Mouse (Mus musculus) heart, embryonic 13.5 days (tissue): ENCODE results near the gene Shbg. TPM values are rescaled to one million over a fixed set of nuclear protein-coding genes. Genes with fewer than 3 reads are reported as not detected.

Experiments
- ATAC-seq: fragments of 200-750 bp; cut with Nextera tagmentation; 2 replicates; pipeline ENCODE4 v1.8.0; 2017; ENCODE audit warnings: moderate TSS enrichment; ENCODE audit not compliant: insufficient number of reproducible peaks, low FRiP score, low TSS enrichment; ENCODE audit errors: extremely low read depth
- H3K27ac ChIP-seq: fragments of 300-500 bp; sonication (generic); replicated peaks from 2 replicates; pipeline ENCODE4 v1.5.1; 2015; ENCODE audit warnings: moderate library complexity, mild to moderate bottlenecking, inconsistent platforms
- H3K27me3 ChIP-seq: fragments of 300-500 bp; sonication (generic); replicated peaks from 2 replicates; pipeline ENCODE4 v1.6.1; 2015; ENCODE audit warnings: mild to moderate bottlenecking, inconsistent platforms
- H3K36me3 ChIP-seq: fragments of 300-500 bp; sonication (generic); 2 replicates; pipeline ENCODE4 v1.6.1; 2015; ENCODE audit warnings: mild to moderate bottlenecking, inconsistent platforms
- H3K4me1 ChIP-seq: fragments of 300-500 bp; sonication (generic); 2 replicates; pipeline ENCODE4 v1.6.1; 2015; ENCODE audit warnings: inconsistent platforms
- H3K4me2 ChIP-seq: fragments of 300-500 bp; sonication (generic); 2 replicates; pipeline ENCODE4 v1.6.1; 2015; ENCODE audit warnings: inconsistent platforms, mild to moderate bottlenecking, moderate library complexity
- H3K4me3 ChIP-seq: fragments of 300-500 bp; sonication (generic); 2 replicates; pipeline ENCODE4 v1.5.1; 2015; ENCODE audit warnings: moderate library complexity, mild to moderate bottlenecking, inconsistent platforms
- H3K9ac ChIP-seq: fragments of 300-500 bp; sonication (generic); 2 replicates; pipeline ENCODE4 v1.6.1; 2015; ENCODE audit warnings: inconsistent platforms, mild to moderate bottlenecking, moderate library complexity
- H3K9me3 ChIP-seq: fragments of 300-500 bp; sonication (generic); 2 replicates; pipeline ENCODE4 v1.6.1; 2016; ENCODE audit warnings: inconsistent platforms
- WGBS: fragments of 180-500 bp; shearing (Covaris S2); methylation state at CpG from one replicate; pipeline ENCODE4 v1.1.7; 2015; ENCODE audit warnings: mixed read lengths; 5-methylcytosine and 5-hydroxymethylcytosine counted together
- polyA plus RNA-seq: library from polyadenylated mRNA; unstranded; fragments of >200 nt; fragmentation: Nextera tagmentation; extraction: Ambion mirVana; gene quantifications from 2 replicates; pipeline ENCODE4 v1.2.1, GENCODE M21; 2015

Gene Shbg
- polyA plus RNA-seq, 1 experiment from 2014 or later = 0.23 TPM

DNA sequence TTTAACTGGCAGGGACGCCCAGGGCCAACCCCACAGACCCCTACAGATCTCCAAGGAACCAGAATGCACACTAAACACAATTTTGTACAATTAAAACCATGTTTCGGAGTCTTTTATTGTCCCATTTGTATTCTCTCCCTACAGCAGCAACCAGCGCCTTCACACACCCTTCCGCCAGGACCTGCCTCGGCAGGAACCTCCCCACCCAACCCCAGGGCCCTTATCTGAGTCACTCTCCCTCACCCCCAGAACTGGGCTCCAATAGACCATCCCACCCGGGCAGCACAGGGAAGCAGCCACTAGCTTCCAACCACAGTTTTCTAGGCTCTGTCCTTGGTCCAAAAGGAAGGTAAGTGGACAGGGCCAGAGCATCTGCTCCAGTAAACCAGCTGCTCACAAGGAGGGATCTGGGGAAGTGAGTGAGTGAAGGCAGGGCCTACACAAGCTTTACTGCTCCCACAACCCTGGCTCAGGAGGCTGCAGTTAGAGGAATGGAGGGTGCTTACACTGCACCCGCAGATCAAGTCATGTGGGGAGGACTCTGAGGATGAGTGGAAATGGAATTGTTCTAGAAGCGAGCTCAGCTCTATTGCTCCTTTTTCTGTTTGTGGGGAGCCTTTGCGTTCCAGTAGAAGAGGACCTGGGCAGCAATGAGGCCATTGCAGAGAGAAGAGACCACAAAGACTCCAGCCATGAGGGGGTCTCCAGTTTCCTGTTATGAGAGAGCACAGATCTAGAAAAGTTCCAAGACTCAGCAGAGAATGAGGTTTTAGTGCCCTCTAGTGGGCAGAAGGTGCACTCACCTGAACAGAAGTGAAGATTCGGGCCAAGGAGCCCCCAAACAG, 39.1 kb upstream of the Shbg start:
- H3K4me3 ChIP-seq = no peak overlapping the region
- no peak overlapping the region for H3K4me2 ChIP-seq
- no peaks in the 10 kb centered on the region for H3K9me3 ChIP-seq
- peaks cover 71% of the 10 kb centered on the region for H3K36me3 ChIP-seq
- no peak overlapping the region for H3K27ac ChIP-seq
- no peak for ATAC-seq
- H3K27me3 ChIP-seq = no peaks in the 10 kb centered on the region
- peak overlapping the region; percentile 70; the same call in 1 of the 2 replicates for H3K9ac ChIP-seq
- peaks cover 38% of the 10 kb centered on the region for H3K4me1 ChIP-seq
- 71% methylated on average over 10 of the region's 10 CpGs for WGBS

DNA sequence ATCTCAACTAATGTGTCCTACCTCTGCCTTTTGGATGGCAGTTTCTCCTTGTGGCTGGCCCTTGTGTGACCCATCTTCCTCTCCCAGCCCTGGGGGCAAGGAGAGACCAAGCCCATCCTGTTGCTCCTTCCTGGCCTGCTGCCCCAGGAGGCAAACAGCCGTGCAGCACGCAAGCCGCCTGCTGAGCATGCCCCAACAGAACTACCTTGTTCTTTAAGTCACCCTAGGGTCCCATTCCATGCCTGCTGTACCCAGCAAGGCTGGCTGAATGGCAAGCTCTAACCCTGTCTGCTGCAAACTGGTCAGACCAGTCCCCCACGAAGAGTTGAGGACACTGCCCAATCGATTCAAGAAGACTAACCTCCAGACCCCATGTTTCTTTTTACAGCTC, 38.4 kb upstream of the Shbg start:
- Histone ChIP-seq H3K36me3 (peaks cover 79% of the 10 kb centered on the region), H3K9me3 (no peaks in the 10 kb centered on the region), H3K27ac (no peak overlapping the region), H3K4me1 (peaks cover 30% of the 10 kb centered on the region), H3K9ac (peak overlapping the region; percentile 70; the same call in 1 of the 2 replicates), H3K27me3 (no peaks in the 10 kb centered on the region), H3K4me2 (no peak overlapping the region), H3K4me3 (no peak overlapping the region)
- WGBS = 70% methylated on average over 5 of the region's 5 CpGs
- ATAC-seq = no peak

DNA sequence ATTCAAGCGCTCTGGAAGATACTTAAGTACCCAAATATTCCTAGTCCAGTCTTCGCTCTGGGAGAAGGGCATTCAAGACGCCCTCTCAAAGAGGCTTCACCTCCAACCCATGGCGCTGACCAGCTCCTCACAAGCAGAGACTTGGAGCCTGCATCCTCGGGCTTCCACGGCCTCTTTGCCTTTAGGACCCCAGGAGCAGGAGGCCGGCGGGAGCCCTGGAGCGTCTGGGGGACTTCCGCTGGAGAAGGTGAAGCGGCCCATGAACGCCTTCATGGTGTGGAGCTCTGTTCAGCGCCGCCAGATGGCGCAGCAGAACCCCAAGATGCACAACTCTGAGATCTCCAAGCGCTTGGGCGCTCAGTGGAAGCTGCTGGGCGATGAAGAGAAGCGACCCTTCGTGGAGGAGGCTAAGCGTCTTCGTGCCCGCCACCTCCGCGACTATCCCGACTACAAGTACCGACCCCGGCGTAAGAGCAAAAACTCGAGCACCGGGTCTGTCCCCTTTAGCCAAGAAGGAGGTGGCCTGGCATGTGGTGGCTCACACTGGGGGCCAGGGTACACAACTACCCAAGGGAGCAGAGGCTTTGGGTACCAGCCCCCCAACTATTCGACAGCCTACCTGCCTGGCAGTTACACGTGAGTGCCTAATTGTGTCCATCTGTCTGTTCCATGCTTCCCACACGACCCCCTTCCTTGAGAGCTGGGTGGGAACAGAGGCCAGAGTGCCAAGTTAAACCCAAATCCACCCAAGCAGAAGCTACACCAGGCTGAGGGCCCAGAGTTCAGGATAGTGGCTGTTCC, 37.8 kb upstream of the Shbg start, which contains the start of gene Sox15:
TSS of gene Sox15 (plus strand) at position 51 of the 801 bp plus-strand sequence.
- H3K9ac ChIP-seq = peak within 1 kb of the TSS; percentile 70
- H3K9me3 ChIP-seq = no peaks in the 10 kb centered on the region
- H3K4me1 ChIP-seq = peaks cover 27% of the 10 kb centered on the region
- 0 out of 2 replicates have a peak, but pooled peaks have one; percentile 6 for ATAC-seq
- H3K36me3 ChIP-seq = peaks cover 85% of the 10 kb centered on the region
- 0 out of 2 replicates have a peak within 1 kb of the TSS, but pooled peaks have one; percentile 8 for H3K4me3 ChIP-seq
- 20% methylated on average over 34 of the region's 34 CpGs for WGBS
- H3K4me2 ChIP-seq = peak within 1 kb of the TSS; percentile 45
- H3K27me3 ChIP-seq = no peaks in the 10 kb centered on the region
- peak within 1 kb of the TSS; percentile 24; the same call in 1 of the 2 replicates for H3K27ac ChIP-seq

DNA sequence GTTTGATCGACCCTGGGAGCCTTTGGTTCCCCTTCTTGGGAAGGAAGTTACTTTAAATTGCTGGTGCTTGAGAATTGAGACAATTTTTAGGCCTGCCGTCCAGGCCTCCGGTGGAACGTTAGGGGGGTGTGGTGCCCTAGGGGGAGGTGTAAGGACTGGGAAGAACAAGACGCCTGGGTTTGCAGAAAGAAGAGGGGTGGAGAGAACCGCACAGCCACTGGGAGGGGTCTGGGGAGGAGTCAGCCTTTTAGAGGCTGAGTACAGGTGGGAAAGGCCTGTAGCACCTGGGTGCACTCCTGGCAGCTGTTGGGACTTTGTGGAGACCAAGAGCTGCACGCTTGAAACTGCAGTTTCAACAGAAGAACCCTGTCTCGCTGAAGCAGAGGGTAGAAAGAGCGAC, 37.1 kb upstream of the Shbg start:
- no peaks in the 10 kb centered on the region for H3K9me3 ChIP-seq
- H3K36me3 ChIP-seq = peaks cover 89% of the 10 kb centered on the region
- H3K27ac ChIP-seq = peak overlapping the region; percentile 24; the same call in 1 of the 2 replicates
- no peak overlapping the region for H3K4me2 ChIP-seq
- H3K4me3 ChIP-seq = no peak overlapping the region
- no peaks in the 10 kb centered on the region for H3K27me3 ChIP-seq
- ATAC-seq = no peak
- peaks cover 27% of the 10 kb centered on the region for H3K4me1 ChIP-seq
- 42% methylated on average over 9 of the region's 9 CpGs for WGBS
- H3K9ac ChIP-seq = peak overlapping the region; percentile 70

DNA sequence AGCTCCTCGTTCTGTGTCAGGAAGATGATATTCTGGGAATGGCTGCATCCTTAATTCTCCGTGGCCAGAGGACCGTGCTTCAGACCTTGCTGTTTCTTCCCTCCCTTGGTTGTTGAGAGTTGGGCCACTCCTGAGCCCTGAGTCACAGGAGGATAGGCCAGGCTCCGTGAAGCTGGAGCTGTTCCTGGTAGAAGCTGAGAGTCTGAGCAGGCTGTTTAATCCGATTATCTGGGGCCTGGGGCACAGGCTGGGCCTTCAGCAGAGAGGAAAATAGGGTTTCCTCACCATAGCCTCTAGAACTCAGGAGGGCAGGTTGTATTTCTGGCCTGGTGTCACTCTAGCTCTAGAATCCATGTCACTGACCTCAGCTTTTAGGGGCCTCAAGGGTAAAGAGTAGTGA, 35.7 kb upstream of the Shbg start:
- Histone ChIP-seq H3K36me3 (peaks cover 89% of the 10 kb centered on the region), H3K9me3 (no peaks in the 10 kb centered on the region)

DNA sequence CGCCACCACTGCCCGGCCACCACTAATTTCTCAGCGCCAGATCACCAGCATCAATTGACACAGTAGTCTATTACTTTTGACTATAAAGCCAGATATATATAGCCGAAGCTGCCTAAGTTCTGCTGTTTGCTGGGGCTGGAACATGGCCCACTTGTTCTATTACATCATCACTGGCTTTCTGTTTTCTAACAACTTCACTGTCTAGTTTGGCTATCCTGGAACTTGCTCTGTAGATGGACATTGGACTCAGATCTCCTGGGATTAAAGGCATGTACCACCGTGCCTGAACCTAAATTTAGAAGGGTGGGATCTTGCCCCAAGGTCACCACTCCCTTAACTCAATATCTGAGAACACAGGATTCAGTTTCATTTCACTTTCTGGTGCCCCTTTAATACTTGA, 28.2 kb upstream of the Shbg start:
- Histone ChIP-seq H3K9ac (no peak overlapping the region), H3K4me2 (no peak overlapping the region), H3K4me1 (no peaks in the 10 kb centered on the region), H3K27me3 (no peaks in the 10 kb centered on the region), H3K4me3 (no peak overlapping the region), H3K27ac (no peak overlapping the region), H3K9me3 (no peaks in the 10 kb centered on the region), H3K36me3 (peaks cover 100% of the 10 kb centered on the region)
- ATAC-seq = no peak
- 82% methylated on average over 5 of the region's 5 CpGs for WGBS

More for the DNA sequence above, 35.7 kb upstream of the Shbg start:
- 61% methylated on average over 5 of the region's 5 CpGs for WGBS
- ATAC-seq = no peak
- Histone ChIP-seq H3K4me2 (no peak overlapping the region), H3K27ac (no peak overlapping the region), H3K4me1 (peaks cover 27% of the 10 kb centered on the region), H3K27me3 (no peaks in the 10 kb centered on the region), H3K9ac (0 out of 2 replicates have a peak overlapping the region, but pooled peaks have one; percentile 5), H3K4me3 (no peak overlapping the region)

DNA sequence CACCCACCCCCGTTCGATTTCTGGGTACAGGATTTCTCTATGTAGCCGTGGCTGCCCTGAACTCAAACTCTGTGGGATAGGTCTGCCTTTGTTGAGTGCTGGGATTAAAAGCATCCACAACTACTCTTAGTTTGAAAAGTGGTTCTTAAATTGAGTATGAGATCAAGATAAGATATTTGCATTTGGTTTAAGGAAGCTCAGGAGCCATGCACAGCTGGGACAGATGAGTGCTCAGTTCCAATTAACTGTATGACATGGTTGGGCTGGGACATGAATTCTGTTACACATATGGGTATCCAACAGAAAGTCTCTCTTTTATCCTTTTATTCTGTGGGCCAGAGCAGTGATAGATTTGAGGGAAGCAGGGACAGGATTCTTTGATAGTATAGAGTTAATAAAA, 17.8 kb upstream of the Shbg start:
- WGBS = 86% methylated on average over 3 of the region's 3 CpGs
- Histone ChIP-seq H3K36me3 (peaks cover 38% of the 10 kb centered on the region), H3K9ac (no peak overlapping the region), H3K4me1 (peaks cover 31% of the 10 kb centered on the region), H3K4me2 (peak overlapping the region; percentile 88), H3K4me3 (0 out of 2 replicates have a peak overlapping the region, but pooled peaks have one; percentile 6), H3K27me3 (no peaks in the 10 kb centered on the region), H3K9me3 (no peaks in the 10 kb centered on the region), H3K27ac (no peak overlapping the region)
- ATAC-seq = no peak

DNA sequence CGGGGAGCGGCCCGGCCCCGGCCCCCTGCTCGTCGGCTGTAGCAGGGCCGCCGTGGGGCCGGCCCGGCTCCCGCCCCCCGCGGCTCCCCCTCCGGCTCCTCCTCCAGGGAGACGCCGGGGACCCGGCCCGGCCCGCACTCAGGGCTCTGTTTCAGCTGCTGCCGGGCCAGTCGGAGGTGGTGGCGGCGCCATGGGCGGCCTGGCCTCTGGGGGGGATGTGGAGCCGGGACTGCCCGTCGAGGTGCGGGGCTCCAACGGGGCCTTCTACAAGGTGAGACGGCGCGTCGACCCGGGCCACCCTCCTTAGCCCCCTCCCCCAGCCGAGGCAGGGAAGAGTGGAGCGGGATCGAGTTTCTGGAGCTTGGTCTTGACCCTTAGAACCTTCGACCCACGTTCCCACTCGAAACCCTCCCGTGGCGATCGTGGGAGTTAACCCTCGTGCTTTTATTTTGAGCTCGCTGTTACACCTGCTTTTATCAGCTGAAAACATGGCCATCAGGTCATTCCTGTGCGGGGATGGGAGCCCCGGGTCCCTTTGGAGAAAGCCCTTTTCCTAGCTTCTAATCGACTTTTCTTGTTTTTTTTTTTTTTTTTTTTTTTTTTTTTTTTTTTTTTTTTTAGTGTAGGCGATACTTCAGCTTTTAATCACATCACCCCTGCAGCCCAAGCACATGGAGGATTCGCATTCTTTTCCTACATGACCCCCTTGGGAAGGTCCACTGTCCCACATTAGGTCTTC, 15.6 kb upstream of the Shbg start:
- peak; percentile 60 for ATAC-seq
- 1% methylated on average over 43 of the region's 50 CpGs for WGBS
- H3K4me1 ChIP-seq = peaks cover 31% of the 10 kb centered on the region
- H3K27ac ChIP-seq = peak overlapping the region; percentile 98
- peak overlapping the region; percentile 99 for H3K9ac ChIP-seq
- no peaks in the 10 kb centered on the region for H3K27me3 ChIP-seq
- H3K4me3 ChIP-seq = peak overlapping the region; percentile 99
- H3K36me3 ChIP-seq = peaks cover 20% of the 10 kb centered on the region
- peak overlapping the region; percentile 88 for H3K4me2 ChIP-seq
- no peaks in the 10 kb centered on the region for H3K9me3 ChIP-seq

DNA sequence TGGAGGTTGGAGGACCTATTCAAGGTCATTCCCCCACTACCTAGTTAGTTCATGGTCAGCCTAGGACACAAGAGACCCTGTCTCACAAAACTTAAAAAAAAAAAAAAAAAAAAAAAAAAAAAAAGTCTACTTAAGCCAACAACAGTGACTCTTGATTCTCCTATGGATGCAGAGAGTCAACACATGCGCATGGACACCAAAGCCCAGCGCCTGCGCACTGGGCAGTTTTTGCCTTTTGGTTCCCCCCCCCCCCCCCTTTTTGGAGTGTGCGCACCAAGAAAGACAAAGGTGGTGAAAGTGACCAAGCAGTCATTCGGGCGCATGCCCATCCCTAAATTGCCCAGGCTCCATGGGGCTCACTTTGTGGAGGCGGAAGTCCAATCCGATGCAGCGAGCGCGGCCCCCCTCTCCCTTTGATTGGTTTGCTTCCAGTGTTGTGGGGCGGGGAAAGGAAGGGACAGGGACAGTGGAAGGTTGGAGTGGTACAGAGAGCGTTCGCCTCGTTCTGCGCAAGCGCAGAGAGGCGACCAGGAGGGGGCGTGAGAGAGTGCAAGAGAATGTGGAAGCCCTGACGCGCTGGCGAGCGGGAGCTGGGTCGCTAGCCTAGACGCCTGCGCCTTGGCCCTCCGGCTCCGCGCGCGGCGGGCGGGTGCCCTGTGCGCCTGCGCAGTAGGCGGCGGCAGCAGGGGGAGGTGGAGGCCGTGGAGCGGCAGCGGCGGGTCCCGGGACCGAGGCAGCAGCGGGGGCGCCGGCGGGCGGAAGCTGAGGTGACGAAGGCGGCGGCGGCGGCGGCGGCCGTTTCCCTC, 14.8 kb upstream of the Shbg start, which contains the start of gene Fxr2:
TSS of gene Fxr2 (plus strand) at position 707 of the 806 bp plus-strand sequence.
- Histone ChIP-seq H3K27me3 (no peaks in the 10 kb centered on the region), H3K9me3 (no peaks in the 10 kb centered on the region), H3K27ac (peak within 1 kb of the TSS; percentile 98), H3K36me3 (peaks cover 14% of the 10 kb centered on the region), H3K4me2 (peak within 1 kb of the TSS; percentile 88), H3K4me1 (peaks cover 31% of the 10 kb centered on the region), H3K9ac (peak within 1 kb of the TSS; percentile 99), H3K4me3 (peak within 1 kb of the TSS; percentile 99)
- ATAC-seq = peak; percentile 95
- WGBS = under 1% methylated on average over 34 of the region's 56 CpGs

DNA sequence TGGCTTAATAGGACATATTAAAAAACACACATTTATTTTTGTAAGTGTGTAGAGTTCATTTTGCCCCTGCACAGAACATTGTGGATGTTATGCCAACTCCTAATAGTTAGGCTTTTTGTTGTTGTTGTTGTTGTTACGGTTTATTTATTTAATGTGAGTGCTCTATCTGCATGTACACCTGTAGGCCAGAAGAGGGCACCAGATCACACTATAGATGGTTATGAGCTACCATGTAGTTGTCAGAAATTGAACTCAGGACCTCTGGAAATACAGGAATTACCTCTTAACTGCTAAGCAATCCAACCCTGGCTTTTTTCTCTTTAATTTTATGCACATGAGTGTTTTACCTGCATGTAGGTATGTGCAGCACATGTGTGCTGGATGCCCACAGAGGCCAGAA, 12.1 kb upstream of the Shbg start:
- no peaks in the 10 kb centered on the region for H3K27me3 ChIP-seq
- no peak for ATAC-seq
- no peak overlapping the region for H3K9ac ChIP-seq
- H3K27ac ChIP-seq = no peak overlapping the region
- no peak overlapping the region for H3K4me3 ChIP-seq
- no peaks in the 10 kb centered on the region for H3K36me3 ChIP-seq
- WGBS = 50% methylated on average over 1 of the region's 1 CpGs
- H3K9me3 ChIP-seq = no peaks in the 10 kb centered on the region
- H3K4me1 ChIP-seq = peaks cover 18% of the 10 kb centered on the region
- H3K4me2 ChIP-seq = no peak overlapping the region
